Mouse (Mus musculus): ENCODE results near the gene Kras.

DNA sequence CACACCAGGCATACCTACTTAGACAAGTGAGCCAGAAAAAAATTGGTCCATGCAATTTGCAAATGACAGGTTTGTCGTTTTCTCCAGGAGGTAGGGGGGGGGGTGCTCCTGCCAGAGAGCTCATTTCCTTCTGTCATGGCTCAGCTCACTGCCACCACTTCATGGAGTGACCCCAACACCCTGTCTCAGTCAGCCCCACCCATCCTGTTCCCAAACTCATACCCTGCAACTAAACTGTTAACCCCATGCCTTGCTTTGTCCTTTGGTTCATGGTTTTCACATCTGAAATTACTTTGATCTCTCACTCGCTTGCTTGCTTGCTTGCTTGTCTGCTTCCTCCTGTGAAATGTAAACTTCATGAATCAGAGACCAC lies 6.6 kb upstream of the Kras start:
- no peak for TF ChIP-seq EP300 (IDR thresholded peaks at IDR 0.05; ENCODE audit: low read depth)
- no peak for TF ChIP-seq CTCF (IDR thresholded peaks at IDR 0.05; ENCODE audit: low read depth)

All from heart, postnatal 0 days (tissue).